Mouse (Mus musculus) spleen, adult 12 weeks (tissue): ENCODE results near the gene Stat4.

ENCODE experiments used
- DNase-seq: peaks from one replicate; pipeline ENCODE4 v3.0.0; 2022; ENCODE audit warnings: low spot score

The Stat4 gene

DNA sequence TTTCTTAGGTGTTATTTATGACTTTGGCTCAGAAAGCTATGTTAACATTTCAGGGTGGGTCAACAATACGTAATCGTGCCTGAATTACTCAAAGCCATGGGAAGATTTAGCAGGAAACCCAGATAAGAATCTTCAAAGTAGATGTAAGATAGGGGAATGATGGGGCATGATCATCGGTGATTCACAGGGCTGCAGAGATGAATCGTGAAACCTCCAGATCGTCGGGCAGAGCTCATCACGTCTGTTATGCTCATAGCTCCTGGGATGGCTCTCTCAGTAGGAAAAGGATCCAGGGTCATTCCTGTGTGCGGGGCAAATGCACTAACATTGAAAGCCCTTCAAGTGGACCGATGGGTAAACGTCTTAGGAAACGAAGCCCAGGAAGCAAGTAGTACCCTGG, 120.3 kb downstream of the Stat4 start:
- no peak for DNase-seq

DNA sequence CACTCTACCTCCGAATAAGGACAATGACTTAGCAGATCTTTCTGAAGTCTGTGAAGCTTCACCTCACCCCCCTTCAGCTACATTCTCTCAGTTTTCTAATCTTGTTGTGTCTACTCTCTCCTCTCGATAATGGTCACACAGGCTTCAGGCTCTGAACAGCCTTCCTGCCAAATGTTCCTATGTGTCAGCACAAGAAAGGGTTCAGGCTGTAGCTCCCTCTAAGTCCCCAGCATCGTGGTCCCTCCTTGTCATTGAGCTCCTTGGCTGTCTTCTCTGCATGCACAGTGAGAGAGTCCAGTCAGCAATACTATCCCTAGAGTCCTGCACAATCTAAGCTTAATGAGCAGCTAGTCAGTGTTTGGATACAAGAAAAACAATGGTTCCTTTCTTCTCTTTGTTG, 124.3 kb downstream of the Stat4 start:
- DNase-seq = no peak

DNA sequence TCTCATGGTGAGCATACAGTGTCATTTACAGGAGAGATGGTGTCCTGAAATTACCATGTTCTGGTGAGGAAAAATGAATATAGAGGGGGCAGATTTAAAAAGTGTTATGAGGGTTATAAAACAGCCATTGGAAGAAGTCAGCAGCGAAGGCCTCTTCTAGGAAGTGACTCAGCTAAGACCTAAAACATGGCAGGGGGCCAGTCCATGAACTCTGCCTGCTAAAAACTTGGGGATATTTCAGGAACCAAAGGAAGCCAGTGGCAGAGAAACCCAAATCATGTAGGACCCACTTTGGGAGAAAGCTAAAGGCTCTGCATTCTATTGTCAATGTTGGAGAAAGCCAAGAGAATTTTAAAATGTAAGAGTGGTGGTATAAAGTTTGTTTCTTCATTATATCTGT, 125.4 kb downstream of the Stat4 start:
- no peak for DNase-seq

DNA sequence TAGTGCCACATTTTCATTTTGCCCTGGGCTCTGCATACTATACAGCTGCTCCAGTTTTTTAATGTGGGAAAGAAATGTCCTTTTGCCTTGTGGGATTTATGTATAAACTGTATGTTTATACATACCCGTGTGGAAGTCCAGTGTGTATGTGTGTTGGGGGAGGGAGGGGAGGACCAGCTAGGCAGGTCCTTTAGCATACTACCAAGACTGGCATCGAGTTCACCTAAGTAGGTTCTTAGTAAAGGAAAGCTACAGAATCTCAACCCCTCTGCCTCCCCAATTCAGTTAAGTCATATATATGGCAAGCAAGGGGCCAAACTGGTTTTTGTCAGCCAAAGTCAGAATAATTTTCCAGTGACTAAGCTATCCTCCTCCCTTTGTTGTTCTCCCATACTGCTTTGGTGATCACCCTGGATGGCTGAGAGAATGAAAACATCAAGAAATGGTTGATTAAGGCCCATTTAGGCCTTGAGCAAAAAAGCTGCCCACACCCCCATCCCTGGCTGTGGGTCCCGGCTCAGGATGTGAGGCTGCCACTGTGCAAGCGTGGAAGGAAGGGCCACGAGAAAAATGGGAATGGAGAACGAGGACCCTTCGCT, 126.2 kb downstream of the Stat4 start:
- no peak for DNase-seq

DNA sequence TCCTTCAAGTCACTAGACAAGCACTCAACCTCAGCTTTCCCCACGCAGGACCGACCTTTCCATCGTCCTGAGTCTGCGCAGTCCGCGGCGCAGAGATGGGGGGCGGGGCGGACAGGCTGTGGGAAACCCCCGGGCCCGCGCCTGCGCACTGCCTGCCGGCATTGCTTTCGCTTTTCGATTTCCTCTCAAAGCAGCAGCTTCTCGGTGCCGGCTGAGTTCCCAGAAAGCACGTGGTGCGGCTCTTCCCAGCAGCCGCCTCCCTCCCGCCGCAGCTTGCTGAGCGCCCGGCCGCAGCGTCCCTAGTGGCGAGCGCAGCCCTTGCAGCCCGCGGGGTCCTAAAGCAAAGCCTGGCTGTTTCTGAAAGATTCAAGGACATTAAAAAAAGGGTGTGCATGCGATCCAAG, 126.7 kb downstream of the Stat4 start:
- peak; percentile 99 for DNase-seq

DNA sequence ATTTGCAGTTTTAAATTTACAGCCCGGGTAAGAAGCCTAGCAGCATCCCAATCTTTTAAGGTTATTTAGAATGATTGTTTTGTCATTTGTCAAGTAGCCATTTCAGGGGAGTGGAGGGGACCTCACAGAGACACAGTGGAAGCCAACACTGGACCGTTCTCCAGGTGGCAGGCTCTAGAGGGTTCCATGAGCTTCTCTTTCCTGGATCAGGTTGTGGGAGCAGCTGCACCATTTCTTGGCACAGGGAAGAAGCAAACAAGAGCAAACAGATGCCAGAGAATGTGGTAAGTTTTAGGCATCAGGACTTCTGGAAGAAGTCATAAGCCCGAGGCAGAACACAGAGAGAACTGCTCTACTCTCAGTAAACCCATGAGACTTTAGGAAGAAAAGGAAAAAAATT, 129.5 kb downstream of the Stat4 start:
- DNase-seq = no peak

DNA sequence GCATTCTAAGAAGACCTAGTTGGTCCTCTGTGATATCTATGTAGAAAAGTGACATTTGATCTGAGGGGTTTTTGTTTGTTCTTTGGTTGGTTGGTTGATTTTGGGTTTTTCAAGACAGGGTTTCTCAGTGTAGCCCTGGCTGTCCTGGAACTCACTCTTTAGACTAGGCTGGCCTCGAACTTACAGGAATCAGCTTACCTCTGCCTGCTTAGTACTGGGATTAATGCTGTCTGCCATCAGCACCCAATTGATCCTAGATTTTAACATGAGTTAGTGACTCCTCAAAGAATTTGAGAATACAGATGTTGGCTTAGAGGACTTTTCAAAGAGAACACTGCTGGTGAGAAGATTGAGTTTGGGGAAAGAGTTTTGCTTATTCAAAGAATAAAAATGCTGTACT, 130.8 kb downstream of the Stat4 start:
- no peak for DNase-seq

DNA sequence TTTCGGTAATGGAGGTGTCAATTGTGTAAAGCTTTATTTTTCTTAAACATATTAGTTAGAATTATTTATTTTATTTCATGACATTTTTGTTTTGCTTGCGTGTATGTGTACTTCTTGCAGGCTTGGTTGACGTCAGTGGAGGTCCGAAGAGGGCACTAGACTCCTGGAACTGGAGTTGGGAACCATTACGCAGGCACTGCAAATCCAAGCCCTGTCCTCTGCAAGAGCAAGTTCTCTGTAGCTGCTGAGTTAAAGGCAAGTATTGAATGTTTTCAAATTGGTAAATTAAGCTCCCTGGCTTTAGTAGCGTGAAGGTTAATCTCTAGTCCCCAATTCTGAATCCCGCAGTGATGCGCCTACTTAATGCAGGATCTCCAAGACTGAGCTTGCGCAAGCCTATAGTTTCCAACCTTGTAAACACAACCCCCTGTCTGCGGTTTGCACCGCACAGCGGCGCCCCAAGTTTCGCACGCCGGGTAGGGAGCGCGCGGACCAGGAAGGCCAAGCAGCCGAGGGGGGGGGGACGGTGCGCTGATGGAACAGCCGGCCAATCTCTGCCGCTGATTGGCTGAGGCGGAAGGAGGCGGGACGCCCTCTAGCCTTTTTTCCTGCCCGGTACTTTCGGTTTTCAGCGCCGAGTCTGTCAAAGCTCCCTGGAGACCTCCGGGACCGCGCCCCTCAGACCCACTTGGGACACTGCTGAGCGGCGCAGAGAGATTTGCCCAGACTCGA, 132.1 kb downstream of the Stat4 start, which contains the start of gene Stat1:
Gene Stat1, plus strand, starts transcription at position 581 of the 732 bp plus-strand sequence.
- DNase-seq = peak; percentile 85

DNA sequence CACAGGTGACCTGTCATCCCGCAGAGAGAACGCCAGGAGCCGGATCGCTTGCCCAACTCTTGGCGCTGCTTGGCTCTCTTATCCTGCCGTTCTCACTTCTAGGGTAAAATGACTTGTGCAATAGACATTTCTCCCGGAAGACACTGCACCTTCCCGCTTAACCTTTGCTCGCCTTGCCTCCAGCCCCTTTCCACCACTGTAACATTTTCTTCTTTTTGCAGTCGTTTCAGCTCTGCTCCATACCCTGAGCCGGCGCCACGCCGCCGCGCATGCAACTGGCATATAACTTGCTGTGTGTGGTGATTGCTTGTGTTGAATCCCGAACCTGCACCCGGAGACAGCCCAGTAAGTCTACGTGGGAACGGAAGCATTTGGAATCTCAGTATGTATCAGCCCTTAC, 132.7 kb downstream of the Stat4 start:
- DNase-seq = no peak

DNA sequence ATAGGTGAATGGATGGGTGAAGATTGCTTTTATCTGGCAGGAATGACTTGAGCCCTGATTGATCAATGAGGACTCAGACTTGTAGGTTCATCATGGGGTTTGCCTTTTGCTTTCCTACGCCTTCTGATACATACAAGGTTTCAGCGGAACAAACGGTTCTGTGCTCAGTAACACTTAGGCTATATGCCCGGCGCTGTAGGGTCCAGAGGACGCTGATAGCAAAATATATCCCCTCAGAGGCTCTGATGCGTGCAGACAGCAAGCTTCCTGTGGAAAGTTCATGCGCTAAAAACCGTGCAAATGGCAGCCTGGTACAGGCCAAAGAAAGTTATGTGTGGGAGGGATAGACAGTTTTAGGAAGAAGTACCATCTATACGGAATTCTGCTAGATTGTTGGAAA, 133.2 kb downstream of the Stat4 start:
- DNase-seq = no peak

DNA sequence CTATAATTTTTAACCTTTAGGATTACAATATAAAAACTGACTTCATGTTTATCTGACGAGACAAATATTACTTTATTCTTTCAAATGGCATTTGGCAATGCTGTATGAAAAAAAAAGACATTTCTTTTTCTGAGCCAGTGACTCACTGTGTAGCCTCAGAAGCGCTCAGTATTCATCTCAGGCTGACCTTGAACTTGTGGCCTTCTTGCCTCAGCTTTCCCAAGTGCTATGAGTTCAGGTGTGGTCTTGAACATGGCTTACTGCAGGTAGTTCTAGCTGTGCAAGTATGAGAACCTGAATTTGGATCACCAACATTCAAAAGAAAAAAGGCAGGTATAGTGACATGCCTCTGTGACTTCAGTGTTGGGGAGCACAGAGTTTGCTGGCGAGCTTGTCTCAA, 134.1 kb downstream of the Stat4 start:
- no peak for DNase-seq

DNA sequence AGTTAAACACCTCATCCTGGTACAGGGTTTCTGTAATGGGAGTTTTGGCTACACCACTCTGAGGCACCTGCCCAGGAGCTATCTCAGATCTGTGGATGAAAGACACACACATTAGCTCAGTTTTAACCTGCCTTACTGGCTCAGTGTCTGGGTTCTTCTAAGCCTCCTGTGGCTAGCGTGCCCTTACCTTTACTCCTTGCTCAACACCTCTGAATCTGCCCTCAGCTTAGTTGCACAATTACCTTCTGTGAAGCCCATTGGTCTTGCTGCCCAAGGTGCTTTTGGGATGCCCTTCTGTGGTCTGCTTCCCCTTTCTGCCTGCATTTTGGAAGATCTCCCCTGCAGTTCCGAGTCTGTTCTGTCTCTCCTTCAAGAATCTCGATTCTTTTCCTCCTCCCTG, 137.9 kb downstream of the Stat4 start:
- no peak for DNase-seq

DNA sequence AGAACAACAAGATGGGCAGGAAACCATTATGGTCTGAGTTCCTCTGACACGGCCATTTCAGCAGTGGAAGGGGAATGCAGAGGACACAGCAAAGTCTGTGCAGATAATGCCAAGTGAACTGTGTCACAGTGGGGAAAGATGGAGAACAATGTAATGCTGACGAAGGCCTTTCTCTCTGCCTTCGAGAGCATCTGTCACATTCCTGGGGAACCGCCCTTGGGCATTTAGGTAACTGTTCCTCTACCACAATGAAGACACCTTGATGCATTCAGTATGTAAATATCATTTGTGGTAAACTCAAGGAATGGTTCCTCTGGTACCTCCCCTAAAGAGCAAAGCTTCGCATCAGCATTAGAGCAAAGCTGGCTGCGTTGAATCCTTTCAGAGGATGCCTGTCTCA, 140.4 kb downstream of the Stat4 start:
- DNase-seq = no peak

DNA sequence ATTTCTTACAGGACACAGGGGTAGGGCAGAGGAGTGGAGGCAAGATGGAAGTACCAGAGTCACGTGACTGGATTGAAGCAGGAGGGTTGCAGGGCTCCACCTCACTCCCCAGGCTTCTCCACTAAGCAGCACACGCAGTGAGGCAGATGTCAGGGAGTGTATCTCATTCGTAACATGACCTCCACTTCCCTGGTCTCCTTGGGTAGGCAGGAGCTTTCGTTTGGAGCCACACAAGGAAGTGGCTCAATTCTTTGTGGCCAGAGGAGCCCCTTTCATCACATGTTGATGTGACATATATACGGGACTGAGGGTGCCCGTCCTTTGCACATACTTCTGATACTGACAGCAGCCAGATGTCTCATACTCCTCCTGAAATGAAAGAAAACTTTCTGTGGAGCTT, 142.8 kb downstream of the Stat4 start:
- DNase-seq = no peak

DNA sequence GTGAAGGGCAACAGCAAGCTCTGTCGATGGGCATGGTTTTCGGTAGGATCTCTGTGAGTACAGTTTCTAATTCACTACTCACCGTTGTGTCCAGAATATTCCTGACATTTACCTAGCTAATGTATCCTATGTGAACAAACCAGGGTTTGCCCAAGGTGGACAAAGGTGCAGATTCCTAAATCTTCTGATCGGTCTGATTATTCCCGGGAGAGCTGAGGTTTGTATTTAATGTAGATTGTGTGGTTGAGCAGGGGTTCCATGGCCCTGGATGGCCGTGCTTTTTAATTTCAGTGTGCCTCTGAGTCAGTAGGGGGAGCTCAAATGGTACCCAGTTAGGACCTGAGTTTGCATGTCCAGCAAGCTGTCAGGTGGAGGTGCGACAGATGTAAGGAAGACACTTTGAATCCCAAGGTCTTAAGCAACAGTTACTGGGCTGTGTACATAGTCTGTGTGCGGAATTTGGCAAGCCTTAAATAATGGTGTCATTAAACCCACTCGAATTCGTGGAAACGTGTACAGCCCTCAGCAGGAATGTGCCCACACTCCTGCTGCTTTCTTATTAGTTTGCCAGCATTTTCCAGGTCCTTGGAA, 144.9 kb downstream of the Stat4 start:
- no peak for DNase-seq

DNA sequence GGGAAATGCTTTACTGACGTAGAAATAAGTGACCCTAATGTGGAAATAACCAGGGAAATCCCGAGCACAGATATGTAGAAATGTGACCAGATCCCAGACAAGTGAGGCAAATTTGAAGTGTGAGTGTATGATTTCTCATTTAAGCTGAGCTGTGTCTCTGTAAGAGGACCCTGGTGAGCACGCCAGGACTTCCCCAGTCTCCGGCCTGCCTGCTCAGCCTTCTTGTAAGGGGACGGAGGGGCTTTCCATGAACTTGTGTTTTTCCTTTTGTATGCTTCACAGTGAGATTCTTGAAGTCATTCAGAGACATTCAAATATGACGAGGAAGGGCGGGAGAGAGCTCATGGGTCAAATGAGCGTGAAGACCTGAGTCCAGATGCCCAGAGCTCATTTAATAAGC, 146.3 kb downstream of the Stat4 start:
- no peak for DNase-seq

DNA sequence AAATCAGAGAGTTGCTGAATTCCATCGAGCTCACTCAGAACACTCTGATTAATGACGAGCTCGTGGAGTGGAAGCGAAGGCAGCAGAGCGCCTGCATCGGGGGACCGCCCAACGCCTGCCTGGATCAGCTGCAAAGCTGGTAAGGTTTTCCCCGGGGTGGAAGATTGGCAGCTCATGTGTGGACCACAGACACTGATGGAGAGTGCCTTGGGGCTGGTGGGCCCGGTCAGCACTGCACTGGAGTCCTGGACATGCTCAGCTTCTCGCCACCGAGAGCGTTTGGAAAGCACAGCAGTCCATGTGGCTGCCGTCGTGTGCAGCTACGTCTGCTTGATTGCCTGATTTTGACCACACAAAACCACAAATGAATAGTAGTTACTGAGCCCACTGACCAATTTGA, 150.3 kb downstream of the Stat4 start:
- no peak for DNase-seq

DNA sequence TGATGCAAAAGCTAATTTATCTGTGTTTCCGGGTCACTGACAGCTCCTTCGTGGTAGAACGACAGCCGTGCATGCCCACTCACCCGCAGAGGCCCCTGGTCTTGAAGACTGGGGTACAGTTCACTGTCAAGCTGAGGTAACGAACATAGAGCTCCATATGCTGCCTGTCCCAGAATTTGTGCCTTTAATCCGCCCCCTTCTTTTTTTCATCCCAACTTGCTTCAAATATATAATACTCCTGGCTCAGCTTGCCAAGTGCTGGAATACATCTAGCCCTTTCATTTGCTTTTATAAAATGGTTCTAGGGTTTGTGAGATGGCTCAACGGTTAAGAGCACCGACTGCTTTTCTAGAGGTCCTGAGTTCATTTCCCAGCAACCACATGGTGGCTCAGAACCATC, 153.6 kb downstream of the Stat4 start:
- no peak for DNase-seq

DNA sequence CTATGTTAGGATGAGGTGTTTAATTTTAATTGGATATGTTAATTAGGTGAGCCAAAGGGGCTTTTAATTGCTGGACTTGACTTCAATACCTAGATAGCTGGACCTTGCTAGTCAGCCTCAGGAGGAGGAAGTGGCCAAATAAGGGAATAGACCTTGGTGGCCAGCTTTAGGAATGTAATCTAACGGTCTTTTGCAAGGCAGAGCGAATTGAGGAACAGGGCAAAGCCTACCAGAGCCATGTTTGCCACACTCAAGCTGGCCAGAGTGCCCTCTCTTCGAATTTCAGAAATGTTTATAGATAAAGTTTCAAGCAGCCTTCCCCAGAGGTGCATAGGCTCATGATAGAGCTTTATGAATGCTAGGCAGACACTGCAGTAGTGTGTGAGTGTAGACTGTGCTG, 154.5 kb downstream of the Stat4 start:
- DNase-seq = no peak

DNA sequence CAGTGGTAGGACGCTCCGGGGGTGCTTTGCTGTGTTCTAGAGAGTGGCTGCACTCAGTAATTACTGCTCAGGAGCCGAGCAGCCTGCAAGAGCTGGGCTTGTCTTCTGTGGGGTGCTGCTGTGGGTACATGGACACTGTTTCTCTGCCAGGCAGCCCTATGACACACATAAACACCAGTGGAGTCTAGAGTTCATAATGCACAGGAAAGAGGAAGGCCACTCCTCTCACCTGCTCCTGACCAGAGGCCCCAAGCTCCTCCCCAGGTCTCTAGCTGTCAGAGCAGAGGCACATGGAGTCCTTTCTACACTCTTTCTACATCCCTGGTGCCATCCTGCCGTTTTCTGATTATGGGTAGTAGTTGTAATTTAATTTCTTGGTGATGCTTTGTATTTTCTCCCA, 155.2 kb downstream of the Stat4 start:
- no peak for DNase-seq

DNA sequence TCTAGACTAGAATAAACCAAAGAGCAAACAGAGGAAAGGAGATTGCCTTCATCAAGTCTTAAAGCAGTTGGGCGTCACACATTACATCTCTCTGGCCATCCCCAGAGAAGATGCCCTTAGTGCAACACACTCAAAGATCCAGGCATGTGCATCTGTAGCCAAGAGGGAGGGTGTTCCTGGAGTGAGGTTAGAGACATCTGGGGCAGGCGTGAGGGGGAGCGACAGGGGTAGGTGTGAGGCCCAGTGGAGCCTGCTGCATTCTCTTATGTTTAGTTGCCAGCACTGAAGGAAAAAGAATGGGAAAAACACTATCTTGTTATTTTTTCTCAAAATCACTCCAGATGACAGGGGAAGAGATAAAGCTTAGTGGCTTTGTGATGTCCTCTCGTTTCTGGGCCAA, 156.2 kb downstream of the Stat4 start:
- no peak for DNase-seq

DNA sequence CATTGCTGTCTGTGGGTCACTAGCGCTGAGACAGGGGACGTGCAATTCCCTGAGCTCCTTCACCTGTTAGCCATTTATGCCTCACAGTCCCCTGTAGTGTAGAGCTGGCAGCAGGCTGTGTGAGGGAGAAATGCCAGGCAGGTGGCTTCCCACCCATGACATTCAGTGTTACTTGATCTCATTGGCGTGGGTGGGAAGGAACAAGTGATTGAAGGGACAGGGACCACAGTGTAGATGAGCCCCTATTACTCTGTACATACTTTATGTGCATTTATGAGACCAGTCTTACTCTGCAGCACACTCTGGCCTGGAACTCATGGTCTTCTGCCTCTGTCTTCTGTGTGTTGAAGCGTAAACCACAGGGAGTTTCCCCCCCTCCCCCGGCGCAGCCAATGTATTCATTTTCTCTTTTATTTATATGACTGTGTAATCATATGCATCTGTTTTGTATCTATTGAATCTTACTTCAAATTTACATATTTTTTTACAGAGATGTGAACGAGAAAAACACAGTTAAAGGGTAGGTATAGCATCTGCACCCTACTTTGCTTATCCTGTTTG, 156.7 kb downstream of the Stat4 start:
- DNase-seq = no peak

DNA sequence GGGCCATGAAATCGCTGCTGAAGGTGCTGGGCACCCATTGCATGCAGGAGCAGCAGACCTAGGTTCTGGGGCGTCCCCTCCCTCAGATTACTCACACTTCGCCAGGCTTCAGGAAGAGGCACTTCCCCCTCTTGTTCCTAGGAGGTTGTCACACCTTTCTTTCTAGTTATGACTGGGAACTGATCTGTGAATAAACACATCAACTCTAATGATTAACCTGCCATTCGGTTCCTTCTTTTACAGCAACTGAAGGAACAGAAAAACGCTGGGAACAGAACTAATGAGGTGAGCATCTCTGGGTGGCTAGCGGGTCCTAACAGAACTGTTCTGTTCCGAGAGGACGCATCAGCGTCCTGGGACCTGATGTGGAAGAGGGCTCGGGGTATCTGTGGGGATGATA, 158.0 kb downstream of the Stat4 start:
- DNase-seq = no peak
